Mouse (Mus musculus) right cerebral cortex, postnatal 25 days (tissue): ENCODE data around the gene Serpinb6a.

Experiments used
- DNase-seq: peaks from one replicate; pipeline ENCODE4 v3.0.0; 2022

Gene Serpinb6a

DNA sequence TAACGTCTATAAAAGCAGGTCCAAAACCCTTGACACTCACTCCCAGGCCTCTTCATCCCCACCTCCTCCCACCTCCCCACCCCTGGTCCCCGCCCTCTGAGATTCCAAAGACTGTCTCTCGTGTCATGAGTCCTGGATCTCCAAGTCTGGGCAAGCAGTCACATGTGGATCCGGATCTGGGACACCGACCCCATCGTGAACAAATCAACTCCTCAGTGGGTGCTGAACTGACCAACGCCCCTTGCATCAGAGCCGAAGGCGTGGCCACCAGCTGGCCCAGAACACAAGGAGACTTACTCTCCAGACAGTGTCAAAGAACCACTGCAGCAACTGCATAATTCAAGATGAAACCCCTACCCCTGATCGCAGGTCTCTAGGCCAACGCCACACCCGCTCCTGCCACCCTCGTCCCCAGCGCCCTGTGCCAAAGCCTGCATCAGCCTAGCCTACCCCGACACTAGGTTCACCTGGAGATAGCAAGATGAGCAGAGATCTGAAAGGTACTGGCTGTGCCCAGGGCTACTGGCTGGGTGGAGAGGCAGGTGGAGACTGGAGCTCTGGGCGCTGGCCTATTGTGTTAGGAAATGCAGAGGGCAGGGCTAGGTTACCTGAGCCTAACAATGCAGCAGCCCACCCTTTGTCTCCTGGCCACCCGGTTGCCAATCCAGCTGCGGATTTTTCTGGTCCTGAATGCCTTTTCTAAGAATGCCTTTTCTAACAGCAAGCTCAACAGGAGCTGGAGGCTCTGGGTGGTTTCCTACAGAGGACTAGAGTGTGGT is 97.2 kb downstream of the Serpinb6a start, which contains the start of gene Serpinb6c:
TSS of gene Serpinb6c (minus strand) at position 533 of the 779 bp plus-strand sequence.
- no peak for DNase-seq

DNA sequence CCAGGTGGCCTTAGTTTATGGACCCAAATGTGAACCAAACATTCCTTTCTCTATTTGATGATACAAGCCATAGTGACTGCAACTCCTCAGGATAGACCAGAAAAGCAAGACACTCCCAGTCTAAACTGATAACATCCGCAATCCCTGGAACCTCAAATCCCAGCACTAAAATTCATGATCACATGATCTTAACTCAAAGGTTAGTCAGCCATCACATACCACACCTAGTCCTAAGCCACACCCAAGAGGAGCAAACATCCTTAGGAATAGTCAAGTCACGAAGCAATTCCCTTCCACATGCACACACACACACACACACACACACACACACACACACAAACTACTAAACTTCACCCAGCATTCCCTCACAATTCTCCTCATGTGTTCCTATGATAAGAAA is 99.3 kb downstream of the Serpinb6a start:
- DNase-seq, result no peak

- no peak for DNase-seq
Observed at GRCm38 (mm10) chr13:33894207-33894606, 108.4 kb downstream of the Serpinb6a start.
